Comparison of ENCODE assay signal across 24 mouse cellular contexts in genomic region chr15:81864238-81864637, GRCm38 (mm10).
"Had no signal": no experiment of that assay in that cellular context is flagged by ENCODE, and none has a peak within 500 bp of the region (broad histone marks: within the 10 kb centered on the region; RNA-seq: fewer than 3 reads in every experiment).

No protein-coding gene starts in this region.

- H3K9ac ChIP-seq: heart, embryonic 13.5 days; heart, embryonic 15.5 days; hindbrain, embryonic 13.5 days; hindbrain, embryonic 15.5 days; kidney, embryonic 15.5 days; limb, embryonic 12.5 days; liver, embryonic 15.5 days had no signal

- H3K27me3 ChIP-seq: heart, embryonic 13.5 days; heart, embryonic 15.5 days; hindbrain, embryonic 13.5 days; hindbrain, embryonic 15.5 days; kidney, embryonic 15.5 days; limb, embryonic 12.5 days; liver, embryonic 15.5 days had no signal

- H3K9me3 ChIP-seq: heart, embryonic 13.5 days; heart, embryonic 15.5 days; hindbrain, embryonic 13.5 days; hindbrain, embryonic 15.5 days; kidney, embryonic 15.5 days; limb, embryonic 10.5 days; limb, embryonic 12.5 days; liver, embryonic 15.5 days had no signal

- ATAC-seq: hindbrain, postnatal 0 days; intestine, embryonic 16.5 days had no signal

- H3K4me3 ChIP-seq: heart, adult 2 months; heart, embryonic 13.5 days; heart, embryonic 15.5 days; hindbrain, embryonic 13.5 days; hindbrain, embryonic 15.5 days; kidney, embryonic 15.5 days; left cerebral cortex, adult 2 months; limb, embryonic 10.5 days; limb, embryonic 12.5 days; liver, embryonic 15.5 days had no signal

- H3K4me2 ChIP-seq: heart, embryonic 11.5 days; heart, embryonic 13.5 days; heart, embryonic 15.5 days; hindbrain, embryonic 13.5 days; hindbrain, embryonic 15.5 days; kidney, embryonic 15.5 days; limb, embryonic 12.5 days; liver, embryonic 15.5 days had no signal

- DNase-seq: gastrocnemius, postnatal 14 days; heart, adult 2 months; heart, postnatal 14 days; heart, postnatal 36 days; kidney, adult 11 months; kidney, adult 2 months; kidney, adult 9 months; kidney, postnatal 14 days; kidney, postnatal 36 days; layer of hippocampus, adult 9-11 months; layer of hippocampus, postnatal 36 days had no signal

- H3K27ac ChIP-seq: heart, adult 2 months; heart, embryonic 13.5 days; heart, embryonic 15.5 days; hindbrain, embryonic 13.5 days; hindbrain, embryonic 15.5 days; hindbrain, postnatal 0 days; kidney, embryonic 15.5 days; kidney, postnatal 0 days; left cerebral cortex, adult 2 months; limb, embryonic 10.5 days; limb, embryonic 12.5 days; liver, embryonic 15.5 days had no signal
